Mouse (Mus musculus) erythroblast, embryonic 14.5 days (primary cell): ENCODE results near the gene Bcr. TPM values are rescaled to one million over a fixed set of nuclear protein-coding genes. Genes with fewer than 3 reads are reported as not detected.

ENCODE experiments used
- H3K27me3 ChIP-seq: 2 replicates; pipeline ENCODE4 v1.6.1; 2012; ENCODE audit warnings: inconsistent platforms; ENCODE audit not compliant: control insufficient read depth
- H3K36me3 ChIP-seq: 2 replicates; pipeline ENCODE4 v1.6.1; 2012; ENCODE audit warnings: mild to moderate bottlenecking, inconsistent platforms; ENCODE audit not compliant: control insufficient read depth
- H3K4me1 ChIP-seq: 2 replicates; pipeline ENCODE4 v1.6.1; 2012; ENCODE audit warnings: inconsistent platforms; ENCODE audit not compliant: control insufficient read depth
- H3K4me3 ChIP-seq: replicated peaks from 2 replicates; pipeline ENCODE3; 2012; ENCODE audit warnings: moderate library complexity, mild to moderate bottlenecking, inconsistent platforms
- H3K9me3 ChIP-seq: 2 replicates; pipeline ENCODE4 v1.6.1; 2012; ENCODE audit warnings: low read length, inconsistent platforms, mixed read lengths; ENCODE audit not compliant: control insufficient read depth
- GATA1 ChIP-seq: IDR thresholded peaks from 2 replicates; pipeline ENCODE4 v1.6.1; 2012; ENCODE audit warnings: low read length, inconsistent platforms, mixed read lengths
- TAL1 ChIP-seq: IDR thresholded peaks from 3 replicates; pipeline ENCODE4 v1.6.1; 2012; ENCODE audit warnings: low read length, inconsistent platforms, mixed read lengths
- polyA plus RNA-seq: library from polyadenylated mRNA; stranded (reverse); fragments of >175 nt; gene quantifications from 2 replicates; pipeline ENCODE4 v1.2.3, GENCODE M21; 2012

The Bcr gene
- polyA plus RNA-seq, 1 experiment: 0.11 TPM

GRCm38 (mm10) chr10:75227381-75227780 is 167.0 kb downstream of the Bcr start:
- H3K4me1 ChIP-seq: peaks cover 4% of the 10 kb centered on the region
- no peak for TF ChIP-seq TAL1
- TF ChIP-seq GATA1: no peak
- H3K36me3 ChIP-seq: peaks cover 28% of the 10 kb centered on the region
- no peaks in the 10 kb centered on the region for H3K27me3 ChIP-seq
- H3K4me3 ChIP-seq: no peak overlapping the region
- H3K9me3 ChIP-seq: no peaks in the 10 kb centered on the region

- TF ChIP-seq GATA1: no peak
- Histone ChIP-seq H3K36me3 (peaks cover 40% of the 10 kb centered on the region), H3K4me3 (no peak overlapping the region), H3K4me1 (no peaks in the 10 kb centered on the region; the same call in none of the 2 replicates), H3K27me3 (no peaks in the 10 kb centered on the region), H3K9me3 (no peaks in the 10 kb centered on the region)
Measured at GRCm38 (mm10) chr10:75230572-75230971, 170.2 kb downstream of the Bcr start.

- no peaks in the 10 kb centered on the region for H3K9me3 ChIP-seq
- no peak overlapping the region for H3K4me3 ChIP-seq
- no peaks in the 10 kb centered on the region; the same call in none of the 2 replicates for H3K4me1 ChIP-seq
- peaks cover 40% of the 10 kb centered on the region for H3K36me3 ChIP-seq
- TF ChIP-seq TAL1 (no peak), GATA1 (no peak)
- H3K27me3 ChIP-seq: no peaks in the 10 kb centered on the region
Measured at GRCm38 (mm10) chr10:75231876-75232275, 171.5 kb downstream of the Bcr start.

DNA sequence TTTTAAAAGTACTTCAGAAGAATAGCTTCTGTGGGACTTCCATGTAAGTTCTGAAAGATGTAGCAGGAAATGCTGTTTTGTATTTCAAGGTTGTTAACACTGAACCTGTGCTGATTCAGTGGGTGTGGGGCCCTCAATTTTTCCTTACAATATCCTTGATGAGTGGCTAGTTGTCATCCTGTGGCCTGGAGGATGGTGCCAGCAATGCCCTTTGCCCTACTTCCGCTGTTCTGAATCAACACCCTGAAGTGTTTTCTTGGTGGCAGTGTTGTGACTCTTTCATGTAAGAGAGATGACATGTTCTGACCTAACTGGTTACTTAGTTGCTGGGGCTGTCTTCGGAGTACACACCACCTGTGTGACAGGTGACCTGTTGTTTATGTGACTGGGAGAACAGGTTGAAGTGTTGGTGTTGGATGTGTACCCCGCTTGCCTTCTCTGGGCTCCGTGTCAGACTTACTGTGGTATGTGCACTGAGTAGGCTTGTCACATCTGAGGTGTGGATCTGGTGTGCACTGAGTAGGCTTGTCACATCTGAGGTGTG is 172.3 kb downstream of the Bcr start:
- H3K36me3 ChIP-seq: peaks cover 40% of the 10 kb centered on the region
- TF ChIP-seq TAL1 (no peak), GATA1 (no peak)
- H3K9me3 ChIP-seq: no peaks in the 10 kb centered on the region
- no peaks in the 10 kb centered on the region for H3K27me3 ChIP-seq
- no peak overlapping the region for H3K4me3 ChIP-seq
- H3K4me1 ChIP-seq: no peaks in the 10 kb centered on the region

DNA sequence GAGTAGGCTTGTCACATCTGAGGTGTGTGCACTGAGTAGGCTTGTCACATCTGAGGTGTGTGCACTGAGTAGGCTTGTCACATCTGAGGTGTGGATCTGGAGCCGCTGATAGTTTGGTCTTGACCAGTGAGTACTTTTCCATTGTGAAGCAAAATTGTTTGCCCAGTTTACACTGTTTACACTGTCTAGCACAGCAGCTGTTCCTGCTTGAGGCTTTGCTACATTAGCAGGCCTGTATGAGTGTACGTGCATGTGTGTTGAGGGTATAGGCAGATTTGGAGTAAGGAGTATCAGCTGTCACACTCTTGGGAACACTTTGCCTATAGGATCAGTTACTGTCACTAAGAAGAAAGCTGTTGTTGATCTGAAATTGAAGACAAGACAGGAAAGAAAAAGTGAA is 173.1 kb downstream of the Bcr start:
- peaks cover 40% of the 10 kb centered on the region for H3K36me3 ChIP-seq
- no peaks in the 10 kb centered on the region for H3K27me3 ChIP-seq
- H3K9me3 ChIP-seq: no peaks in the 10 kb centered on the region
- no peak overlapping the region for H3K4me3 ChIP-seq
- no peaks in the 10 kb centered on the region for H3K4me1 ChIP-seq
- TF ChIP-seq GATA1: no peak
- no peak for TF ChIP-seq TAL1

Other genes with a start within 250 kb of the Bcr start
- 0.02 and 0.07 TPM in 2 replicates for gene Gnaz, start 93.4 kb upstream of the Bcr start, polyA plus RNA-seq
- gene Rsph14, start 28.0 kb upstream of the Bcr start, polyA plus RNA-seq: not detected in 2 replicates
- not detected in 2 replicates for gene Rab36, start 23.5 kb upstream of the Bcr start, polyA plus RNA-seq
- gene Specc1l, start 151.5 kb downstream of the Bcr start, polyA plus RNA-seq: 0.18 and 0.20 TPM in 2 replicates